Mouse (Mus musculus) Patski (cell line): ENCODE data around the gene Il17rc. TPM values are rescaled to one million over a fixed set of nuclear protein-coding genes. Genes with fewer than 3 reads are reported as not detected.
A peak's percentile ranks its signal among the peaks of the same experiment; 100 is the strongest.

Source experiments
- ATAC-seq: fragments of 100-300 bp; one replicate; pipeline ENCODE4 v1.8.0; 2021
- CTCF ChIA-PET: fragments of 350-600 bp; sonication (Branson Sonifier 250); formaldehyde crosslinking; loops from one replicate; lab custom pipeline; 2022; ENCODE audit warnings: inconsistent platforms; lab: Charles Lee
- POLR2A ChIA-PET: fragments of 350-600 bp; sonication (Branson Sonifier 250); formaldehyde crosslinking; loops from one replicate; lab custom pipeline; 2022; ENCODE audit warnings: antibody characterized with exemption, inconsistent platforms; lab: Charles Lee
- DNase-seq: peaks from one replicate; pipeline ENCODE4 v3.0.0-alpha.2; 2011; ENCODE audit warnings: low read depth, low spot score
- H3K27me3 ChIP-seq: fragments of 371-371 bp; one replicate; pipeline ENCODE4 v1.5.1; 2021
- CTCF ChIP-seq: fragments of 100-300 bp; IDR thresholded peaks from one replicate; pipeline ENCODE4 v1.5.1; 2021
- in situ Hi-C: fragments of 300-500 bp; cut with MboI; formaldehyde crosslinking; loops from 3 replicates; pipeline ENCODE4 v1.11.1; 2018; ENCODE audit warnings: low pct_unique_long_range_greater_than_20kb, mixed read lengths
- polyA plus RNA-seq: library from polyadenylated mRNA; unstranded; gene quantifications from one replicate; pipeline ENCODE4 v1.2.3, GENCODE M21; 2021

The Il17rc gene
- polyA plus RNA-seq, 1 experiment from 2014 or later, result 242 TPM

DNA sequence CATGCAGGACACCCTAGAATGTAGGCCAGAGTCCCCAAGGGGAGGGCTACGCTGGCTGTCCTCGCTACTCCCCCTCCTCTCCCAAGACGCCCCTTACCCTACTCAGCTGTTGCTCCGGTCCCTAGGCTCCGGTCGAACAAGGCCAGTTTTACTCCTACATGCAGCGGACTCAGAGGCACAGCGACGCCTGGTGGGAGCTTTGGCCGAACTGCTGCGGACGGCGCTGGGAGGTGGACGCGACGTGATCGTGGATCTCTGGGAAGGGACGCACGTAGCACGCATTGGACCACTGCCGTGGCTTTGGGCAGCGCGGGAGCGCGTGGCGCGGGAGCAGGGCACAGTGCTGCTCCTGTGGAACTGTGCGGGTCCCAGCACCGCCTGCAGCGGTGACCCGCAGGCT lies 1.8 kb upstream of the Il17rc start:
- TF ChIP-seq CTCF, result no peak
- ATAC-seq, result no peak
- CTCF ChIA-PET, result interaction anchor here (0.7 to 10.3 kb wide), 4 partner anchors 11 to 26 kb away, joined by 3 to 82 read pairs (median 12); partner anchors contain the start of gene Jagn1

DNA sequence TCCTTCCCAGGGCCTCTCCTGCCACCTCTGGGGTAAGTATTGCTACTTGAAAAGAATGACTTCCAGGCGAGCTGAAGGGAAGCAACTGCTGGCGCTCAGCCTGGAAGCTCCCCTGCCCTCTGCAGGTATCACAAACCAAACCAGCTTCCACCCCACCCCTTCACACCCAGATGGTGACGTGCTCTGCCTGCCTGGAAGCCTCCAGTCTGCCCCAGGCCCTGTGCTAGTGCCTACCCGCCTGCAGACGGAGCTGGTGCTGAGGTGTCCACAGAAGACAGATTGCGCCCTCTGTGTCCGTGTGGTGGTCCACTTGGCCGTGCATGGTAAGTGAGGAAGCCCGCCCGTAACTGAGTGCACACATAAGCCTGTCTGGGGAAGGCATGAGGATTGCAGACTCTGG lies 834 bp downstream of the Il17rc start:
- in situ Hi-C loops, result no loop called here
- TF ChIP-seq CTCF, result no peak
- ChIA-PET CTCF (interaction anchor here (10.3 kb wide), 1 partner anchor 29 kb away, joined by 82 read pairs; the partner anchor contains the start of gene Jagn1), POLR2A (interaction anchor here (1.1 to 3.0 kb wide), 2 partner anchors 9 to 22 kb away, joined by 4 to 41 read pairs; partner anchors contain the start of gene Creld1)
- ATAC-seq (peak; percentile 33), DNase-seq (no peak)
- H3K27me3 ChIP-seq, result no peaks in the 10 kb centered on the region

More for the DNA sequence above, 1.8 kb upstream of the Il17rc start:
- POLR2A ChIA-PET, result interaction anchor here (3.0 kb wide), 1 partner anchor 27 kb away, joined by 10 read pairs; the partner anchor contains the start of gene Jagn1
- no peaks in the 10 kb centered on the region for H3K27me3 ChIP-seq
- DNase-seq, result no peak
- in situ Hi-C loops, result no loop called here

DNA sequence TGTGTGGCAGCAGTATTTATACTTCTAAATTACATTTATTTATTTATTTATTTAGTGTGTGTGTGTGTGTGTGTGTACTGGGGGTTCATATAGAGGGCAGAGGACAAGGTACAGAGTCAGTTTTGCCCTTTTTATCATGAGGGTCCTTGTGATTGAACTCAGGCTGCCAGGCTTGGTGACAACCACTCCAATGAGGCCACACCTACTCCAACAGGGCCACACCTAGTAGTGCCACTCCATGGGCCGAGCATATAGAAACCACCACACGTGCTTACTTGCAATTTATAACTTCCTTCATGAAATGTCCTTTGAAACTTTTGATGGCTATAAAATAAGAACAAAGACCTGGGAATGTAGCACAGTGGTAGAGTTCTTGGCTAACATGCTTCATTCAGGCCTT lies 2.0 kb downstream of the Il17rc start:
- CTCF ChIA-PET, result no interaction called here
- ATAC-seq (no peak), DNase-seq (no peak)
- POLR2A ChIA-PET, result no interaction called here
- TF ChIP-seq CTCF, result no peak
- in situ Hi-C loops, result no loop called here
- H3K27me3 ChIP-seq, result no peaks in the 10 kb centered on the region

DNA sequence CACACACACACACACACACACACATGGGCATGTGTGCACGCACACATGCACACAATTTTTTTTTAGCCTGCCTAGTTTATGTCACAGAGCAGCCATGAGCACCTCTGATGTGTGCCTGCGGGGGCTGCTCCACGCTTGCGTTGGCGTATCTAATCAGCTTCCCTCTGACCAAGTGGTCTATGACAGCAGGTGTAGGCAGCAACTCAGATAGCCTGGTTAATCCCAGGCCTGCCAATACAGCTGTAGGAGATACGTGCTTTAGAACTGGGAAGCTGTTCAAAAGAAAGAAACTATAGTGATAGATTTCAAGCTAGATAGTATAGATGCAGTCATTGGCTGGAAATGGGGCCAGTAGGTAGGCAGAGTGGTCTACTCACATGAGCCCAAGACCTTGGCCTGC lies 2.5 kb downstream of the Il17rc start:
- DNase-seq (no peak), ATAC-seq (no peak)
- ChIA-PET CTCF (no interaction called here), POLR2A (no interaction called here)
- TF ChIP-seq CTCF, result no peak
- H3K27me3 ChIP-seq, result no peaks in the 10 kb centered on the region
- in situ Hi-C loops, result no loop called here

DNA sequence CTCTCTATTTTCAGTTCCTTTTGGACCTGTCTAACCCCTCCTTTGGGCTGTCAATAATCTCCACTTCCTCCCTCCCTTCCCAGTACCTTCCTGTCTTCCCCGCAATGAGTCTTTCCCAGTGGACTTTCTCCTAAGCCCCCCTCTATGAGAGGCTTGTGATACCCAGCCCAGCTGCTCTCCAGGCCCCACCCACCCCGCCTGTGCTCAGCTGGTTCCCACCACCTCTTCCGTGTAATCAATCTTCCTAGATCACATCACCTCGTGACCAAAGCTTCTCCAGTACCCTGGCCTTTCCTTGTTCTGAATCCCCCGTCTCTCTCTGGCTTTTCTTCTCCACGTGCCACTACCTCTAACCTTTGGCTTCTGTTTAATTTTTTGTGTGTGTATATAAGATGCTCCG lies 6.1 kb downstream of the Il17rc start:
- no peaks in the 10 kb centered on the region for H3K27me3 ChIP-seq
- in situ Hi-C loops, result no loop called here
- ATAC-seq, result no peak
- no peak for TF ChIP-seq CTCF
- ChIA-PET POLR2A (no interaction called here), CTCF (no interaction called here)
- no peak for DNase-seq

DNA sequence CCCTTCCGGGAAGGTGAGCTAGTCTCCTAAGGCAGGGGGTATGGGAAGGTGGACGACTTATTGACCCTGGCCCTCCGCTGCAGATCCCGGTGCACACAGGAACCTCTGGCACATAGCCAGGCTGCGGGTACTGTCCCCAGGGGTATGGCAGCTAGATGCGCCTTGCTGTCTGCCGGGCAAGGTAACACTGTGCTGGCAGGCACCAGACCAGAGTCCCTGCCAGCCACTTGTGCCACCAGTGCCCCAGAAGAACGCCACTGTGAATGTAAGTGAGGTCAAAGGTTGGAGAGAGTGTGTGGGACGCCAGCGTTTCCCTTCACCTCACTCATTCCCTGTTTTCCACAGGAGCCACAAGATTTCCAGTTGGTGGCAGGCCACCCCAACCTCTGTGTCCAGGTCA lies 7.7 kb downstream of the Il17rc start:
- no peak for TF ChIP-seq CTCF
- H3K27me3 ChIP-seq, result no peaks in the 10 kb centered on the region
- in situ Hi-C loops, result no loop called here
- no peak for DNase-seq
- ATAC-seq, result no peak
- POLR2A ChIA-PET, result no interaction called here
- CTCF ChIA-PET, result interaction anchor here (3.0 kb wide), 1 partner anchor 10 kb away, joined by 17 read pairs; the partner anchor contains the start of gene Il17rc

DNA sequence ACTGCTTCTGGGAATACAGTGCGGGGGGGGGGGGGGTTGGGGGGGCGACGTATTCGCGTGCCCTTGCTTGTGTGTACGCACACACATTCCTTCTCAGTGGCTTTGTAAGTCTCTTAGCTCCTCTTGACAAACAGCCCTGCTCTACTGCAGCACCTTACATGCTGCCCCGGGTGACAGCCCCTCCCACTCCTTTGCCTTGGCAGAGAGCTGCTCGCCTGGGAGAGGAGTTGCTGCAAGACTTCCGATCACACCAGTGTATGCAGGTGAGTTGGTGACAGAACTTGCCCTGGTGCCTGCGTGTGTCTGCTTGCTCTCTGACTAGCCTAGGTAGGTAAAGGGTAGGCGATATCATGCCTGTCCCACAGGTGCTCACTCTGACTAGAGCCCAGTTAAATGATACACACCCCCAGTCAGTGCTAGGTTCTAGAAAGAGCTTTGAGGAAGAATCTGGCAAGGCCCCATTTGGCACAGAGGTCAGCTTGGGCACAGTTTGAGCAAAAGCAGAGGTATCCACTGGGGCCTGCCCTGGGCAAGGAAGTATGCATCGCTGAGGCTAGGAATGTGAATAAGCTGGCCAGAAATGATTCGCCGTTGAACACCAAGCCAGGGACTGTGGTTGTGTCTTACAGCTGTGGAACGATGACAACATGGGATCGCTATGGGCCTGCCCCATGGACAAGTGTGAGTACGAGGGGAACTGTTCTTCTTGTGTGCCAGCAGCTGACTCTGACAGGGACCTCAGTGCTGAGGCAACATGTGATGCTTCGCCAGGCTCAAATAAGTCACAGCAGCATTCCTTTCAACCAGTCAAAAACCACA lies 9.5 kb downstream of the Il17rc start:
- peak; percentile 85 for DNase-seq

DNA sequence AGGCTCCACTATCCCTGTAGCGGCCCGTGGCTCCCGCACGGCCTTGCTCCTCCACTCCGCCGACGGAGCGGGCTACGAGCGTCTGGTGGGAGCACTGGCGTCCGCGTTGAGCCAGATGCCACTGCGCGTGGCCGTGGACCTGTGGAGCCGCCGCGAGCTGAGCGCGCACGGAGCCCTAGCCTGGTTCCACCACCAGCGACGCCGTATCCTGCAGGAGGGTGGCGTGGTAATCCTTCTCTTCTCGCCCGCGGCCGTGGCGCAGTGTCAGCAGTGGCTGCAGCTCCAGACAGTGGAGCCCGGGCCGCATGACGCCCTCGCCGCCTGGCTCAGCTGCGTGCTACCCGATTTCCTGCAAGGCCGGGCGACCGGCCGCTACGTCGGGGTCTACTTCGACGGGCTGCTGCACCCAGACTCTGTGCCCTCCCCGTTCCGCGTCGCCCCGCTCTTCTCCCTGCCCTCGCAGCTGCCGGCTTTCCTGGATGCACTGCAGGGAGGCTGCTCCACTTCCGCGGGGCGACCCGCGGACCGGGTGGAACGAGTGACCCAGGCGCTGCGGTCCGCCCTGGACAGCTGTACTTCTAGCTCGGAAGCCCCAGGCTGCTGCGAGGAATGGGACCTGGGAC lies 11.4 kb downstream of the Il17rc start:
- H3K27me3 ChIP-seq, result no peaks in the 10 kb centered on the region
- CTCF ChIA-PET, result no interaction called here
- DNase-seq (no peak), ATAC-seq (no peak)
- no peak for TF ChIP-seq CTCF
- in situ Hi-C loops, result loop anchor here (5.0 kb wide), 2 partner anchors 40 to 210 kb away; partner anchors contain the start of gene Jagn1
- POLR2A ChIA-PET, result interaction anchor here (0.5 to 3.8 kb wide), 7 partner anchors 11 to 401 kb away, joined by 3 to 41 read pairs (median 3); partner anchors contain the start of gene Il17rc

More for the DNA sequence above, 9.5 kb downstream of the Il17rc start:
- ChIA-PET POLR2A (interaction anchor here (0.7 to 3.8 kb wide), 6 partner anchors 9 to 46 kb away, joined by 3 to 41 read pairs (median 4); partner anchors contain the start of gene Il17rc), CTCF (interaction anchor here (0.6 to 3.0 kb wide), 6 partner anchors 11 to 49 kb away, joined by 3 to 17 read pairs (median 3); partner anchors contain the start of gene Il17rc)
- TF ChIP-seq CTCF, result no peak
- no peaks in the 10 kb centered on the region for H3K27me3 ChIP-seq
- in situ Hi-C loops, result loop anchor here (5.0 kb wide), 2 partner anchors 38 to 212 kb away; partner anchors contain the start of gene Jagn1
- ATAC-seq, result peak; percentile 82

DNA sequence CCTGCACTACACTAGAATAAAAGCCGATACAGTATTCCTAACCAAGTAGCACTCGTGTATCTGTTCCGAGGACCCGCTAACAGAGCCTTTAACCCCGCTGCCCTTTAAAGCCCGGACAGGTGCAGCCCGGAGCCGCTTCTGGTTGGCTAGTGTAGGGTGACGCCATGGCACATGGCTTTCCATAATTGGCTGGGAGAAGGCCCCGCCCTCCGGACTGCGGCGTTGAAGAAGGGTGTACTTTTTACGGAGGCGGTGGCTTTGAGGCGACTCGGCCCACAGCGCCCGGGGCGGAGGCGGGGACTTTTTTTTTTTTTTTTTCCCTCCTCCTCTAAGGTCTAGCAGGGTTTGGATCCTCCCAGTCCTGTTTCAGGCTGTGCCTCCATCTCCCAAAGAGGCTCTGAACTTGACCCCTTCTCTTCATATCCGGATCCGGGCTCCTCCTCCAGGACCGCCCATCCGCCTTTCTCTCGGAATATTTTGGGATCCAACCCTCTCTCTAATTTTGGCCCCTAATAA lies 11.9 kb downstream of the Il17rc start, which contains the start of gene Creld1:
Gene Creld1, plus strand, starts transcription at position 198 of the 516 bp plus-strand sequence.
- ChIA-PET CTCF (no interaction called here), POLR2A (interaction anchor here (0.5 to 3.8 kb wide), 3 partner anchors 12 to 402 kb away, joined by 3 to 41 read pairs (median 3); partner anchors contain the start of gene Il17rc)
- no peak for TF ChIP-seq CTCF
- ATAC-seq (peak; percentile 69), DNase-seq (peak; percentile 90)
- in situ Hi-C loops, result loop anchor here (5.0 kb wide), 2 partner anchors 41 to 209 kb away; partner anchors contain the start of gene Jagn1
- H3K27me3 ChIP-seq, result no peaks in the 10 kb centered on the region

DNA sequence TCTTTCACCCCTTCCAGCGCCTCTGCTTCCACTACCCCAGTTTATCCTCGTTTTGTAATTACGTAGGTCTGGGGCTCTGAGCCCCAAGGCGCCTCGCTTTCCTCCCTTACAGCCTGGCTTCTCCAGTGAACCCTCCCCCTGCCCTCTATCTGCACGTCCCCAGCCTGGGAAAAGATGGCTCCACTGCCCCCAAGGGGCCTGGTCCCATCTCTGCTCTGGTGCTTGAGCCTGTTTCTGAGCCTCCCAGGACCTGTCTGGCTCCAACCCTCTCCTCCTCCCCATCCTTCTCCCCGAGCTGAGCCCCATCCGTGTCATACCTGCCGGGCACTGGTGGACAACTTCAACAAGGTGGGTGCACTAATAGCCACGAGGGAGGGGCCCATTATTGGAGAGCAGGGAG lies 12.5 kb downstream of the Il17rc start:
- ATAC-seq (no peak), DNase-seq (no peak)
- in situ Hi-C loops, result loop anchor here (5.0 kb wide), 2 partner anchors 41 to 209 kb away; partner anchors contain the start of gene Jagn1
- ChIA-PET POLR2A (interaction anchor here (1.0 kb wide), 1 partner anchor 13 kb away, joined by 3 read pairs; the partner anchor contains the start of gene Il17rc), CTCF (interaction anchor here (0.9 kb wide), 1 partner anchor 13 kb away, joined by 3 read pairs; the partner anchor contains the start of gene Il17rc)
- H3K27me3 ChIP-seq, result no peaks in the 10 kb centered on the region
- TF ChIP-seq CTCF, result no peak
